Mouse (Mus musculus) right cerebral cortex, adult 18-20 months (tissue): ENCODE measurements around the gene Tchp.
A peak's percentile ranks its signal among the peaks of the same experiment; 100 is the strongest.

Source experiments
- DNase-seq: peaks from one replicate; pipeline ENCODE4 v3.0.0; 2022; ENCODE audit warnings: mixed read lengths

The Tchp gene

GRCm38 (mm10) chr5:114742572-114742971 lies 35.0 kb downstream of the Tchp start:
- DNase-seq: peak; percentile 31

GRCm38 (mm10) chr5:114742998-114743696 lies 35.6 kb downstream of the Tchp start:
- no peak for DNase-seq

DNA sequence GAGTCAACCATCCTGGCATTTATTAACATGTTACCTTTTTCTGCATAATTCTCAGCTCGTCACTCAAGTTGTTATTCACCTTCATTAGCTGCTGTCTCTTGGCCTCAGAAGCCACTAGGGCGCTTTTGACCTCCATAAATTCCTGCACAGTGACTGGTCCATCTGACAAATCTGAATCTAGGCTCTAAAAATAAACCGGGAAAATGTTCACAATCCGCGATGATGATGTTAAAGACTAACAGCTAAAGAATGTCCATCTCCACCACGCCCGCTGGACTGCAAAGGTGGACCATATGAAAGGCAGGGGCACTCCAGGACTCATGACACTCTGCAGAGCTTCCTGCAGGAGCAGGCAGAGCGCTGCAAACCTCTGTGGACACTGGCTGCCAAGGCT lies 36.1 kb downstream of the Tchp start:
- DNase-seq: no peak

DNA sequence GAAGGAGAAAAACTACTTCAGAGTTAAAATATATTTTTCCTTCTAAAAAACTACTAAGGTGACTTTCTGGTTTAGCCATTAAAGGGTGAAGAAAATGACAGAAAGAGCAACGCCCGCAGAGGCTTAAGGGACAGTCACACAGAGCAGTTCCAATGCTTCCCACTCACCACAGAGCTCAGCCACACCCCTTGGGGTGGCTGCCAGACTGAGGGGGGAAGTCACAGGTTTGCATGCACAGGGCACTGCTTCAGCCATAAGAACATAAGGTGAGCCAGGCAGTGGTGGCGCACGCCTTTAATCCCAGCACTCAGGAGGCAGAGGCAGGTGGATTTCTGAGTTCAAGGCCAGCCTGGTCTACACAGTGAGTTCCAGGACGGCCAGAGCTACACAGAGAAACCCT lies 38.0 kb downstream of the Tchp start:
- no peak for DNase-seq

DNA sequence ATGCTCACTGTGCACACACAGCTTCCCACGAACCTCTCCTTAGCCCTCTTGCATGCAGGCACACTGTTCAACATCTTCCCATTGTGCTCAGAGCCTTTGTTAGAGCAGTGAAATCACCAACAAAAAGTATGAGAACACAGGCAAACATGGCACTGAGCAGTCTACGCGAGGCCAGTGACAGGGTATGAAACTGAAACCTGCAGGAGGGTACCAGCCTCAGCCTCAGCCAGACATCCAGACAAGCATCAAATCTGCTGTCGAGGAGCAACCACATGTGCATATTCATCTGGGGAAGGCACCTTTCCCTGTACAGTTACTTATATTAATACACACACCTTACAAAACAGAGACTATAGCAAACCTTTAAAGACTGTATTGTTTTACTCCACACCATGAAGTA lies 39.3 kb downstream of the Tchp start:
- DNase-seq: no peak

- DNase-seq: no peak
These were observed 40.0 kb downstream of the Tchp start for GRCm38 (mm10) chr5:114747521-114747920.

DNA sequence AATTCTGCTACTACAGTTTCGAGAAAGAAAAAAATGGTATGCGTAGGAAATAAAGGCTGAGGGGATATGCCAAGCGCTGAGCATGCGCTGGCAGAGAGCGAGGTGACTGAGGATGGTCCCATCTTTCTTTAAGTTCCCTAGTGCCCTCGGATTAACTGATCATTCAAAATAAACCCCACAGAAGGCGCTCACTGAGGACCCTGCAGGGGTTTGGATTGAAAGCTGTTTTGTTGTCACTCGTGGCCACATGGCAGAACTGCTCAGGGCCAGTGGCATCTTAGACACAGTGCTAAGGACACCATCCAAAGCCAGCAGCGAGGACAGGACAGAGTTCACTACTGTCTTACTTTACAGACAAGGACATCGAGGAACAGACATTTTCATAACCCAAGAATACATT lies 42.8 kb downstream of the Tchp start:
- no peak for DNase-seq

- no peak for DNase-seq
These were observed 44.8 kb downstream of the Tchp start for GRCm38 (mm10) chr5:114752397-114752796.

GRCm38 (mm10) chr5:114753384-114753783 lies 45.8 kb downstream of the Tchp start:
- DNase-seq: no peak

DNA sequence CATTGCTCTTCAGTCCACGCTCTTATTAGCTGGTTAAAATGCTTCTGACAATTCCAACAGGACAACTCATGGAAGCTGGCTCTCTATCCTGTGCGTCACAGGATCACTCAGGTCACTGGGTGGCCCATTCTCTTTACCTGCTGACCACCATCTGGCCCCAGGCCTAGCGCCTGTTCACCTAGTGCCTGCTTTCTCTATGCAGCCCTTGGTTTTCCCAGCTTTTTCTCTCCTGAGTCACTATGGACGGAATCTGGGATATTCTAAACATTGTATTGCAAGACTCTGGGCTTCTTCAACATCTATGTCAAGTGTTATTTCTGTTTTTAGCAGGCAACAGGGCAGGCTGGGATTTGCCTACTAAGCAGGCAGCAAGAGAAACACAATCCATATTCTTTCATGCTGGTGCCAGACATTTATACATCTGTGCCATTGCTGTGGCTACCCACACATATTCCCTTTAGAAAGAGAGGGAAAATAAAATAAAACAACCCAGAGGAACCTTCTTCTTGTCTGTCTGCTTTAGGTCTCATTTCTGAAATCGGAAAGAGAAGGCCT lies 52.1 kb downstream of the Tchp start:
- no peak for DNase-seq

DNA sequence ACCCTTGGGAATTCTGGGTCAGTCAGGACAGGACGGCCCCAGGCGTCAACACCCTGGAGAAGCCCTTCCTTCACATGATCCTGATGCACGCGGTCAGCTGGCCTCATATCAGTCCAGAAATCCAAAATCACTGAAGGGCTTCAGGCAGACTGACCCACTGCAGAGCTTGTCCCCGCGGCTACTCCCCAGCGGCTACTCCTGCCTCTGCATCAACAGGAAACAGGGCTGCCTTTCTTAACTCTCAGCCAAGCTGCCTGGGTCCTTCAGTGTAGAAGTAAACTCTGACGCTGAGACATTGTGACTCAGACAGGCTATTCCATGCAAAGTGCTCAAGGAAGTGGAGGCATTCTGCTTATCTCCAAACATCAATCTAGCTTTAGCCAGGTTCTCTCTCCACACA lies 54.4 kb downstream of the Tchp start:
- no peak for DNase-seq

GRCm38 (mm10) chr5:114764812-114765735 lies 57.5 kb downstream of the Tchp start:
- peak; percentile 45 for DNase-seq

- no peak for DNase-seq
These were observed 59.1 kb downstream of the Tchp start for GRCm38 (mm10) chr5:114766686-114767085.

DNA sequence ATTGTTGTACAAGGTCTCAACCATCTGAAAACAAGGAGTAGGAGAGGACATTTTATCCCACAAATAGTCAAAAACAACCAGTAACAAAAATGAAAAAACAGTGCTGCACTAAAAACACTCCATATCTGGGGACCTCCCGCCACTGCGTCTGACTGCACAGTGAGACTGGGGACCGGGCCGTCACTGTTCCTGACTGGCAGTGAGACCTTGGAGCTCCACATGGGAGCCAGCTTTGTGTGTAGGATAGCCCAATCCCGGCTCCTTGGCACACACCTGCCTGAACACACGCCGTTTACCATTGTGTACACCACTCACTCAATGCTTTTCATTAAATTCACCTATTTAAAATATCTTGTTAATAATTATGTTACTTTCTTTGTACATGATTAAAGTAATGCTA lies 59.6 kb downstream of the Tchp start:
- no peak for DNase-seq

DNA sequence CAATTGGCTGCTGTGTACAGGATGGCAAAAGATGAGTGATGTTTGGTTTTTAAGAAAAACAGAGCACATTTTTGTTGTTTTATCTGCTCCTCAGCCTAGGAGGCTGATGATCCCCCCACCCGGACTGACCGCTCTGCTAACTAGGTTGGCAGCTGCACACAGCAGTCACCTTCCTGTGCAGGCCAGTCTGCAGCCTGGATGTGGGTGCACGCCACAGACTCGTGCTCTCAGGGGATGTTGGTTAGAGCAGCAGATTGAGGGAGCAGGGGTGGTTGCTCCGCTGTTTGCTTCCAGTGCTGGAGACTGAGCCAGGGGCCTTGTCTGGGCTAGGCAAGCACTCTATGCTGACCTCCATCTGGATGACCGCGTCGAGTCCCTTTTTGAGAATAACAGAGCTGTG lies 62.2 kb downstream of the Tchp start:
- DNase-seq: no peak

DNA sequence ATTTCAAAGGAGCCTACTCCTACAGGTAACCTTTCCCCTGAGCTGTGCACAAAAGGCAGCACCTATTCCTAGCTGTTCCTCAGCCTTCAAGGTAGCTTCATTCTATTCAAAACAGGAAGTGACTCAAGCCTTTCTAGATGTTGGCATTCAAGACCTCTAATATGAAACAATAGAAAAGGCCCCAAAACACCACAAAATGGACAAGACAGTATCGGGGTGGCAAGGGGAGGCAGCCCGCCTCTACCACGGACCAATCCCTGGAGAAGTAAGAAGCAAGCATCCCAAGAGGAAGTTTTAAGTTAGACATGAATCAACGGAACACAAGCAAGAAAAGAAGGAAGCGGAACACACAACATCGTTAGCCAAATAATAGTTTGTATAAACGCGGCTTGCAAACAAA lies 64.2 kb downstream of the Tchp start:
- DNase-seq: no peak
